26 mouse cellular contexts compared by ENCODE assay signal in the genomic region with DNA sequence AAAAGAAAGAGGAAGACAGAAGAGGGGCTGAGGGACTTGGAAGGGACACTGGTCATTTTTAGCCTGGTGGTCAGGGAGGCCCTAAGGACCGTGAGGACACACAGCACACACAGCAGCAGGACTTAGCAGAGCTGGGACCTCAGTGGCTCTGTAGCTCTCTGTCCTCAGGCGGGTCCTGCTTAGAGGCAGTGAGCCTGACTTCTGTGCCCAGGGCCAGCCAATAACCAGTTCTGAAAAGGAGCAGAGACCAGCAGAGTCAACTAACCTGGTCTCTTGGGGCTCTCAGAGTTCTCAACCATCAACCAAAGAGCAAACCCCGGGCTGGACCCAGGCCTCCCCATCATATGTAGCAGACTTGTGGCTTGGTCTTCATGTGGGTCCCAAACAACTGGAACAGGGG. TPM values are rescaled to one million over a fixed set of nuclear protein-coding genes. Genes with fewer than 3 reads are reported as not detected.
"Had no signal": no experiment of that assay in that cellular context is flagged by ENCODE, and none has a peak within 500 bp of the region (broad histone marks: within the 10 kb centered on the region; RNA-seq: fewer than 3 reads in every experiment).

No protein-coding gene starts in this region.

- H3K36me3 ChIP-seq: liver, embryonic 13.5 days had no signal

- H3K9me3 ChIP-seq: liver, embryonic 13.5 days had no signal

- H3K27me3 ChIP-seq: liver, embryonic 13.5 days had no signal

- DNase-seq: kidney, adult 2 months; kidney, postnatal 25 days; layer of hippocampus, adult 9-11 months; liver, embryonic 13.5 days; lung, adult 2 months; lung, postnatal 14 days; lung, postnatal 4 days; thymus, adult 18-20 months; thymus, postnatal 14 days; thymus, postnatal 4 days had no signal

- H3K9ac ChIP-seq: liver, embryonic 13.5 days had no signal

- H3K4me3 ChIP-seq: layer of hippocampus, adult 2 months; liver, embryonic 13.5 days; myocyte had no signal

- ATAC-seq: intestine, postnatal 0 days had no signal

- H3K4me2 ChIP-seq: liver, embryonic 13.5 days had no signal

- H3K27ac ChIP-seq: kidney, postnatal 0 days; layer of hippocampus, adult 2 months; liver, embryonic 13.5 days had no signal

RNA-seq across cellular contexts. Expression of a gene that starts 16.8 kb away (rescaled TPM):
- total RNA-seq: layer of hippocampus, adult 2 months; layer of hippocampus, postnatal 25 days; left cerebral cortex, adult 18-20 months; left cerebral cortex, postnatal 10 days; left cerebral cortex, postnatal 36 days; megakaryocyte progenitor cell, adult 5-6 weeks; megakaryocyte-erythroid progenitor cell, adult 5-6 weeks; monocyte, adult 5-6 weeks had no signal
- polyA plus RNA-seq: limb, embryonic 11.5 days; limb, embryonic 14.5 days; liver, adult 2 months; liver, embryonic 13.5 days; liver, embryonic 16.5 days; myocyte; neural tube, embryonic 11.5 days had no signal

RNA-seq across cellular contexts. Expression of a gene that starts 19.8 kb away (rescaled TPM):
- total RNA-seq: liver, adult 2 months; megakaryocyte progenitor cell, adult 5-6 weeks; megakaryocyte-erythroid progenitor cell, adult 5-6 weeks; monocyte, adult 5-6 weeks had no signal
